Mouse (Mus musculus): Measurements from ENCODE around the gene Lrrc15.

Lrrc15 gene

GRCm38 (mm10) chr16:30236091-30236699 lies 46.9 kb downstream of the Lrrc15 start:
- peak; percentile 72 for DNase-seq (ENCODE audit: low spot score)

GRCm38 (mm10) chr16:30235577-30235976 lies 47.5 kb downstream of the Lrrc15 start:
- DNase-seq (ENCODE audit: low spot score), result no peak

GRCm38 (mm10) chr16:30234636-30235546 lies 48.2 kb downstream of the Lrrc15 start:
- no peak for DNase-seq (ENCODE audit: low spot score)

GRCm38 (mm10) chr16:30234077-30234476 lies 49.0 kb downstream of the Lrrc15 start:
- no peak for DNase-seq (ENCODE audit: low spot score)

GRCm38 (mm10) chr16:30231882-30232604 lies 51.0 kb downstream of the Lrrc15 start:
- no peak for DNase-seq (ENCODE audit: low spot score)

- DNase-seq (ENCODE audit: low spot score), result no peak
Measured at GRCm38 (mm10) chr16:30227352-30227751, 55.7 kb downstream of the Lrrc15 start.

- no peak for DNase-seq (ENCODE audit: low spot score)
Measured at GRCm38 (mm10) chr16:30221161-30221782, 61.8 kb downstream of the Lrrc15 start.

All from T-cell, adult 2 months (primary cell).